Mouse (Mus musculus): Measurements from ENCODE around the gene Inpp5d. TPM values are rescaled to one million over a fixed set of nuclear protein-coding genes. Genes with fewer than 3 reads are reported as not detected.

Inpp5d gene
- polyA plus RNA-seq, 1 experiment from 2014 or later = 4.1 TPM

DNA sequence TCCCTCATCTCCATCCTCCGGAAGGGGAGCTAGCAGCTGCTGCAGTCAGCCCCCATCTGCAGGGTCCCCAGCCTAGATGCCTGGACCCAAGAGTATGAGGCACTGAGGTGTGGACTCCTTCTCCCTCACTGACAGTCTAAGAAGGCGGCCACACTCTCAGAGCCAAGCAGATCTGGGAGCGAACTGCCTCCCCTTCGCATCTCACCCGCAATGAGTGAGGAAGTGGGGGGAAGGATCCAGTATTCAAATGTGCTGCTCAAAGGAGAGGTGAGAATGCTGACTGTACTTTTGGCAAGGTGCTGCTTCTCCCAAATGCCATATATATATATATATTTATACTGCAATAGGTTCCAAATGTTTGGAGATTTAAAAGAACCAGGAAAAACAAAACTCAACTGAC, 16.7 kb upstream of the Inpp5d start:
- DNase-seq (ENCODE audit: extremely low spot score, low spot score) = no peak
- 87% methylated on average over 5 of the region's 5 CpGs for WGBS
- Histone ChIP-seq H3K27me3 (ENCODE audit: poor library complexity, severe bottlenecking) (no peaks in the 10 kb centered on the region), H3K9me3 (no peaks in the 10 kb centered on the region), H3K4me1 (peaks cover 7% of the 10 kb centered on the region; the same call in 1 of the 2 replicates), H3K4me3 (no peak overlapping the region), H3K27ac (no peak overlapping the region), H3K36me3 (replicated peaks) (no peaks in the 10 kb centered on the region)

- WGBS = 88% methylated on average over 2 of the region's 2 CpGs
- Histone ChIP-seq H3K9me3 (no peaks in the 10 kb centered on the region), H3K27me3 (ENCODE audit: poor library complexity, severe bottlenecking) (no peaks in the 10 kb centered on the region), H3K4me1 (no peaks in the 10 kb centered on the region), H3K4me3 (no peak overlapping the region), H3K36me3 (replicated peaks) (no peaks in the 10 kb centered on the region), H3K27ac (no peak overlapping the region)
- DNase-seq (ENCODE audit: extremely low spot score, low spot score) = no peak
Observed at GRCm38 (mm10) chr1:87605296-87605695, 14.8 kb upstream of the Inpp5d start.

DNA sequence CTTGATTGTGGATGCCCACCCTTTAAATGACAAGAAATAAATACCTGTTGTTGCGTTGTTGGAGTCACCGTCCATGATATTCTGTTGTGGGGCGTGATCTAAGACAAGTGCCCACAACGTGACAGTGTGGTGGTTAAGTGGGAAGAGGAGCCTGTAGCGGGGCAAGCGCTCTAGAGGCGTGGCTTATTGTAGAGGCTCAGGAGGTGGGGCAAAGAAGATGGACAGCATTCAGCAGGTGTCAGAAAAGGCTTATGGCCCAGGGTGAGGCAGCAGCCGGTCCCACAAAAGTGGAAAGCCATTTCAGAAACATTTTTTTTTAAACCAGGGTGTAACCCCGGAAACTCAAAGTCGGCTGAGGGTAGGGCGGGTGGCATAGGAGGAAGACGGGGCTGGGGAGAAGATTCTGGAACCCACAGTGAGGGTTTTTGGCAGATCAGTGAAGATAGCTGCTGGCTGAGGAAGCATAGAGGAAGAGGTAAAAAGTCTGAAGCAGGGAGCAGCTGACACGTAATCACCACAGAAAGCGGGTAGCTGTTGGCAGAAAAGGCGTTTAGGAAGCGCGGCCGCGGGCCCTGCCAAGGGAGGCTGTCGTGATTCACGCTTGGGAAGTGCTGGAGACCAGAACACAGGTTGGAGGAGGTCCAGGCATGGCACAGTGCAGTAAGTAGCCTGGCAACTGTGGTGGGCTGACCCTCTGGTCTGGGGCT, 12.6 kb upstream of the Inpp5d start:
- H3K4me1 ChIP-seq = no peaks in the 10 kb centered on the region
- H3K36me3 ChIP-seq (replicated peaks) = no peaks in the 10 kb centered on the region
- WGBS = 86% methylated on average over 21 of the region's 21 CpGs
- DNase-seq (ENCODE audit: extremely low spot score, low spot score) = no peak
- no peak overlapping the region for H3K27ac ChIP-seq
- H3K9me3 ChIP-seq = no peaks in the 10 kb centered on the region
- no peaks in the 10 kb centered on the region for H3K27me3 ChIP-seq (ENCODE audit: poor library complexity, severe bottlenecking)
- H3K4me3 ChIP-seq = no peak overlapping the region

DNA sequence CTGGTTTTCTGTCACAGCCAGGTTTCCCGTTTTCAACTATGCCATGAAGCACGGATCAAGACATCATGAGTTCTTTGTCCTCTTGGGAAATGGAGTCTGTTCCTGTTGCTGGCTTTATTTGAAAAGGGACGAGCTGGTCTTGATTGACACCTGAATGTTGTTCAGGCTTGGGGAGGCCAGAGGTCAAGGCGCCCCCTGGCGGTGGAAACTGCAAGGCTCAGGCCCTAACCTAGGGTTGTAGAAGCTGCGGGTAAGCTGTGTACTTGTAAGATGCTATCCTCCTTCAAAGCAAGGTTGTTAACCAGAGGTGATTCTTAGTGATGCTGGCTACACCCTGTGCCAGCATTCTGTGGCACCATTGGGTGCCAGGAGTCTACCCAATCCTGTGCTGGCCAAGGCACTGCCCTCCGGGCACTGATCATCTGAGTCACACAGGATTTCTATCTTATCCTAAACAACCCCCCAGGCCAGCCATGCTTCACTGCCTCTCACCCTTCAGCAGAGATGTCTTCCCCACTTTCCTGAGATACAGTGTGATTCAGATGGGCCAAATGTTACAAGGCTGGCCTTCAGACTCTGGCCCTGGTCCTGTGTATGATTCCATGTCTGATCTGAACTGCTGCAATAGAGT, 11.6 kb upstream of the Inpp5d start:
- Histone ChIP-seq H3K4me1 (no peaks in the 10 kb centered on the region), H3K36me3 (replicated peaks) (no peaks in the 10 kb centered on the region), H3K9me3 (no peaks in the 10 kb centered on the region), H3K4me3 (no peak overlapping the region), H3K27me3 (ENCODE audit: poor library complexity, severe bottlenecking) (no peaks in the 10 kb centered on the region), H3K27ac (no peak overlapping the region)
- peak; percentile 56 for DNase-seq (ENCODE audit: extremely low spot score, low spot score)
- WGBS = 32% methylated on average over 7 of the region's 7 CpGs

GRCm38 (mm10) chr1:87614576-87615295, 5.4 kb upstream of the Inpp5d start:
- WGBS = 95% methylated on average over 2 of the region's 2 CpGs
- Histone ChIP-seq H3K27me3 (ENCODE audit: poor library complexity, severe bottlenecking) (no peaks in the 10 kb centered on the region), H3K4me1 (no peaks in the 10 kb centered on the region), H3K4me3 (no peak overlapping the region), H3K9me3 (no peaks in the 10 kb centered on the region), H3K36me3 (replicated peaks) (no peaks in the 10 kb centered on the region), H3K27ac (no peak overlapping the region)
- no peak for DNase-seq (ENCODE audit: extremely low spot score, low spot score)

- Histone ChIP-seq H3K27me3 (ENCODE audit: poor library complexity, severe bottlenecking) (no peaks in the 10 kb centered on the region), H3K4me3 (peak overlapping the region; percentile 22; the same call in 1 of the 2 replicates)
- WGBS = 90% methylated on average over 6 of the region's 6 CpGs
Observed at GRCm38 (mm10) chr1:87620693-87621092, 581 bp downstream of the Inpp5d start.

DNA sequence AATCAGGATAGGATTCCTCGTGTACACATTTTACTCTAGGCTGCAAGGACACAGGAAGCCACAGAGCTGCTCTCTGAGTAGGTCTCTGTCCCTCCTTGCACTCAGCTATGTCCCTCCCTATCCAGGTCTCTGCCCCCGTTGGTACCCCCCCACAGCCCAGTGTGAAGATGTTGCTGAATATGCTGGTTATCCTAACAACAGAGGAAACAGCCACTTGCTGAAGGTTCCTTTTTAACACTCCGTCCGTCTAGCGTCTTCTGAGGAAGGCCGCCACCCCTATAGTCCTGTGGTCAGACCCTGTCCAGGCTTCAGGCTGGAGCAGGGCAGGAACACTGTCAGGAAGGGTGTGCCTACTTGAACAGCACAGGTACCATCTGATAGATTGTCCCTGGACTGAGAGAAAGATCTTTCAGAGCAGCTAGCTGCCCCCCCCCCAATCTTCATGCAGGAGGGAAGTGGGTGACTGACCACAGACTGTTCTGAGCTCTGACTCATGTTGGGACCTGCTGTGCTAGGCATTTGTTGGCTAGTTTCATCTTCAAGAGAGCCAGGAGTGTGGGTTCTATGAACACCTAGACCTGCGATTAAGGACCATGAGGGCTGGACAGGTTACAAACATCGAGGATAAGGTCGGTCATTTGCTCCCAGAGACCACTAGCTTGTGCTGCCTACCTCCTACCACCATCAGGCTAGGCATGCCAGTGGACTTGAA, 1.2 kb downstream of the Inpp5d start:
- Histone ChIP-seq H3K27ac (no peak overlapping the region), H3K27me3 (ENCODE audit: poor library complexity, severe bottlenecking) (no peaks in the 10 kb centered on the region), H3K36me3 (replicated peaks) (no peaks in the 10 kb centered on the region), H3K4me3 (0 out of 2 replicates have a peak overlapping the region, but pooled peaks have one; percentile 22), H3K9me3 (no peaks in the 10 kb centered on the region), H3K4me1 (0 out of 2 replicates have a peak, but pooled peaks cover 4% of the 10 kb centered on the region)
- WGBS = 81% methylated on average over 9 of the region's 9 CpGs
- DNase-seq (ENCODE audit: extremely low spot score, low spot score) = no peak

More at GRCm38 (mm10) chr1:87620693-87621092, 581 bp downstream of the Inpp5d start:
- no peaks in the 10 kb centered on the region for H3K9me3 ChIP-seq
- 0 out of 2 replicates have a peak, but pooled peaks cover 4% of the 10 kb centered on the region for H3K4me1 ChIP-seq
- no peaks in the 10 kb centered on the region for H3K36me3 ChIP-seq (replicated peaks)
- DNase-seq (ENCODE audit: extremely low spot score, low spot score) = no peak
- peak overlapping the region; percentile 56 for H3K27ac ChIP-seq

DNA sequence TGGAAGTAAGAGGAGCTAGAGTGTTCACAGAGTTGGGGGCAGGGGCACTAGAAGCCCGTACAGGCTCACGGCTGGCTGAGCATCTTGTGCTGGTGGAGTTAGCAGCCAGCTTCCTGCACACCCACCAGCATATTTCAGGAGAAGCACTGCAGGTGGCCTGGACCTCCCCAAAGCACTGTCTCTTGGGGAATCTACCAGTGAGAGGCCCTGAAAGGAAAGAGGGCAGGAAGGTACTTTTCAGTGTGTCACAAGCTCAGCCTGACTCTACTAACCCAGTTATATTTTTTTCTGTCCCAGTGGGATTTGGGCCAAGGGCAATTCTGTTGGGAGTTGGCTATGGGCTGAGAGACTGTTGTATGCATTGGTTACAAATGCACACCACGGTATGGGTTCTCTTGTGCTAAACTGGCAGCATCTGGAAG, 1.8 kb downstream of the Inpp5d start:
- DNase-seq (ENCODE audit: extremely low spot score, low spot score) = no peak
- Histone ChIP-seq H3K27me3 (ENCODE audit: poor library complexity, severe bottlenecking) (no peaks in the 10 kb centered on the region), H3K27ac (no peak overlapping the region), H3K4me3 (no peak overlapping the region), H3K9me3 (no peaks in the 10 kb centered on the region), H3K4me1 (0 out of 2 replicates have a peak, but pooled peaks cover 4% of the 10 kb centered on the region), H3K36me3 (replicated peaks) (no peaks in the 10 kb centered on the region)
- 78% methylated on average over 3 of the region's 3 CpGs for WGBS

DNA sequence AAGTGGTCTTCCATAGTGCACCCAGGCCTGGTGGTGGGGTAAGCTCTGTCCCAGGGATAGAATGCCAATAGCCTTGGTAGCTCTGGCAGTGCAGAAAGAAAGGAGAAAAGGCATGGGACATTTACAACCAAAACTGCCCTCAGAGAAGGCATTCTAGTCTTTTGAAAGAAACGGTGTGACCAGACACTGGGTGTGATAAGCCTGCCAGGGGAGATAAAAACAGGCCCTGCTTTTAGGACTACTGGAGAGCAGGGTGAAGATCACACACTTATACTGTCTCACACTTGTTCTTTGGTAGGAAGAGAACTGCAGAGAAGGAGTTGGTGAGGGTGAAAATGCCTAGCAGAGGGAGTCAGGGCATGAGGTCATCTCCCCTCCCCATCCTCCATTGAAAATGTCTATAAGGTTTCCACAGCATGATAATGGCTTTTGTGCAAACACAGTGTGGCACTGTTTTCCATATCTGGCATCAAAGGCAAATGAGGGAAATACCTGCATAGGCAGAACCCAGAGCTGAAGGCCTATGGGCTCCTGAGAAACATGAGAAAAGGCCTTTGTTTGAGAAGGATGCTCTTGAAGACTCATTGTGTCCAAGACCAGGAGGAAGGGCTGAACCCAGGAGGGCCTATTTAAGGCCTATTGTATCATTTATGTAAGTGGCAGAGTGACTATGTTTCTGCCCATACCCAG, 4.0 kb downstream of the Inpp5d start:
- Histone ChIP-seq H3K27ac (no peak overlapping the region), H3K27me3 (ENCODE audit: poor library complexity, severe bottlenecking) (no peaks in the 10 kb centered on the region), H3K36me3 (replicated peaks) (no peaks in the 10 kb centered on the region), H3K4me3 (no peak overlapping the region), H3K9me3 (no peaks in the 10 kb centered on the region), H3K4me1 (0 out of 2 replicates have a peak, but pooled peaks cover 4% of the 10 kb centered on the region)
- no peak for DNase-seq (ENCODE audit: extremely low spot score, low spot score)
- WGBS = 98% methylated on average over 1 of the region's 1 CpGs

DNA sequence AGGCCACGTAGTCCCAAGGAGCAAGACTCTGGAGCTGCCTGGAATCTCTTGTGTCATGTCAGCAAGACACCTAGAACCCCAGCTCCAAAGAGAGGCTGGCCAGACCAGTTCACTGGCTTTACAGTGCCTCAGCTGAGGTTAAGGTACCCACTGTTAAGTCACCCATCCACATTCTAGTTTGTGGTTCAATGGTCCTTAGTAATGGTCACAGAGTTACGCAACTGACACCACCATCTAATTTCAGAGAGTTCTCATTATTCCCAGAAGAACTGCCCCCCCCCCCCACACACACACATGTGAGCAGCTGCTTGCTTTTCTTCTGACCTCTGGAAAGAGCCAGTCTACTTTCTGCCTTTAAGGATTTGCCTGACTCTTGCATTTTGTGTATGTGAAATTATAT, 4.7 kb downstream of the Inpp5d start:
- Histone ChIP-seq H3K36me3 (replicated peaks) (no peaks in the 10 kb centered on the region), H3K27me3 (ENCODE audit: poor library complexity, severe bottlenecking) (no peaks in the 10 kb centered on the region), H3K4me3 (no peak overlapping the region), H3K27ac (no peak overlapping the region), H3K9me3 (no peaks in the 10 kb centered on the region), H3K4me1 (0 out of 2 replicates have a peak, but pooled peaks cover 4% of the 10 kb centered on the region)
- WGBS = 85% methylated on average over 2 of the region's 2 CpGs
- DNase-seq (ENCODE audit: extremely low spot score, low spot score) = no peak

GRCm38 (mm10) chr1:87625254-87626025, 5.3 kb downstream of the Inpp5d start:
- Histone ChIP-seq H3K9me3 (no peaks in the 10 kb centered on the region), H3K27me3 (ENCODE audit: poor library complexity, severe bottlenecking) (no peaks in the 10 kb centered on the region), H3K27ac (no peak overlapping the region), H3K36me3 (replicated peaks) (no peaks in the 10 kb centered on the region), H3K4me3 (no peak overlapping the region), H3K4me1 (0 out of 2 replicates have a peak, but pooled peaks cover 4% of the 10 kb centered on the region)
- 85% methylated on average over 6 of the region's 6 CpGs for WGBS
- DNase-seq (ENCODE audit: extremely low spot score, low spot score) = no peak
